Mouse (Mus musculus): Measurements from ENCODE around the gene Rps6ka2.
"Not testable (repeated sequence)": the region's sequence is repeated elsewhere in the genome, so short reads cannot be mapped to it uniquely, and the experiment has no call there.

The Rps6ka2 gene

GRCm38 (mm10) chr17:7169627-7170303 is at the start of gene Rps6ka2:
Gene Rps6ka2, plus strand, starts transcription at chr17:7170115.
- peak; percentile 100 for DNase-seq

- DNase-seq: not testable (repeated sequence)
Measured at GRCm38 (mm10) chr17:7120835-7121234, 49.1 kb upstream of the Rps6ka2 start.

GRCm38 (mm10) chr17:7122554-7122953 is 47.4 kb upstream of the Rps6ka2 start:
- DNase-seq: peak; percentile 85

- not testable (repeated sequence) for DNase-seq
Measured at GRCm38 (mm10) chr17:7126475-7126874, 43.4 kb upstream of the Rps6ka2 start.

GRCm38 (mm10) chr17:7134002-7134401 is 35.9 kb upstream of the Rps6ka2 start:
- not testable (repeated sequence) for DNase-seq

GRCm38 (mm10) chr17:7135277-7135676 is 34.6 kb upstream of the Rps6ka2 start:
- peak; percentile 39 for DNase-seq

GRCm38 (mm10) chr17:7138186-7138925 is 31.6 kb upstream of the Rps6ka2 start:
- peak; percentile 96 for DNase-seq

GRCm38 (mm10) chr17:7140399-7141174 is 29.3 kb upstream of the Rps6ka2 start:
- DNase-seq: peak; percentile 82

GRCm38 (mm10) chr17:7142367-7142766 is 27.5 kb upstream of the Rps6ka2 start:
- DNase-seq: no peak

GRCm38 (mm10) chr17:7143885-7144518 is 25.9 kb upstream of the Rps6ka2 start:
- no peak for DNase-seq

GRCm38 (mm10) chr17:7145373-7146058 is 24.4 kb upstream of the Rps6ka2 start:
- DNase-seq: peak; percentile 83

- no peak for DNase-seq
Measured at GRCm38 (mm10) chr17:7146479-7146878, 23.4 kb upstream of the Rps6ka2 start.

- DNase-seq: no peak
Measured at GRCm38 (mm10) chr17:7147920-7148321, 22.0 kb upstream of the Rps6ka2 start.

- DNase-seq: no peak
Measured at GRCm38 (mm10) chr17:7149328-7150195, 20.4 kb upstream of the Rps6ka2 start.

- no peak for DNase-seq
Measured at GRCm38 (mm10) chr17:7151446-7152100, 18.3 kb upstream of the Rps6ka2 start.

- DNase-seq: no peak
Measured at GRCm38 (mm10) chr17:7152662-7153061, 17.3 kb upstream of the Rps6ka2 start.

GRCm38 (mm10) chr17:7163955-7164354 is 6.0 kb upstream of the Rps6ka2 start:
- DNase-seq: no peak

GRCm38 (mm10) chr17:7165524-7165923 is 4.4 kb upstream of the Rps6ka2 start:
- DNase-seq: no peak

GRCm38 (mm10) chr17:7168961-7169626 is 821 bp upstream of the Rps6ka2 start:
- DNase-seq: peak; percentile 99

Data from heart, adult 11 months (tissue).